Mouse (Mus musculus): ENCODE data around the gene Nrp1. TPM values are rescaled to one million over a fixed set of nuclear protein-coding genes. Genes with fewer than 3 reads are reported as not detected.

The Nrp1 gene
- total RNA-seq, 1 experiment, result 21.3 TPM

DNA sequence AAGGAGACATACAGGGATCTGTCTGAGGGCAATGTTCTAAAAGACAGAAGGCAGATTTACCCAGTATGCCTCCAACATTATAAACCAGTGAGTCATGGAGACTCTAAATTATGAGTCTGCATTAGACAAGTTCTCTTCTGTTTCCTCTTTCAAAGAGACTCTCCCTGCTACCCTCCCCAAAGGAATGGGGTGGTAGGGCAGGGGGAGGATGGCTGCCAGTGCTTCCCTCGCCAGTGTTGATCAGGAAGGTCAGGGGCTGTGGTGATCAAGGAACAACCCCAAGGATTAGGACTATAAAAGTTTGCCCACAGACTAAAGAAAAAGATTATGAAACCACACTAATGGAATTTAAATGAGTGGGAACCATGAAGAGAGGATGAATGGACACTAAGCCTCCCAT is 70.6 kb downstream of the Nrp1 start:
- DNase-seq (ENCODE audit: low read depth, low spot score), result no peak
- Histone ChIP-seq H3K27ac (ENCODE audit: insufficient read depth, low read depth, low read length, poor library complexity, severe bottlenecking) (no peak overlapping the region), H3K36me3 (ENCODE audit: control insufficient read depth, insufficient read depth, low read length, poor library complexity, severe bottlenecking) (no peaks in the 10 kb centered on the region), H3K4me3 (ENCODE audit: insufficient read depth in 1 of 2, low read depth in 1 of 2, low read length in 2 of 2, poor library complexity in 1 of 2, severe bottlenecking in 1 of 2) (no peak overlapping the region), H3K4me1 (ENCODE audit: control insufficient read depth in 2 of 2, insufficient read depth in 2 of 2, low read length in 2 of 2, poor library complexity in 1 of 2) (no peaks in the 10 kb centered on the region), H3K9me3 (ENCODE audit: control insufficient read depth, insufficient read depth, low read depth, low read length) (no peaks in the 10 kb centered on the region), H3K9ac (ENCODE audit: insufficient read depth, low read depth, low read length, poor library complexity, severe bottlenecking) (no peak overlapping the region)
- TF ChIP-seq ZC3H11A (IDR thresholded peaks at IDR 0.05; ENCODE audit: borderline replicate concordance, low read depth, low read length) (no peak), ZNF384 (IDR thresholded peaks at IDR 0.05; ENCODE audit: low read depth, low read length) (no peak), MAFK (IDR thresholded peaks at IDR 0.05; ENCODE audit: insufficient read depth, low read depth, low read length) (no peak), CHD2 (IDR thresholded peaks at IDR 0.05; ENCODE audit: low read depth, low read length) (no peak), HCFC1 (IDR thresholded peaks at IDR 0.05; ENCODE audit: borderline replicate concordance, insufficient read depth, low read length) (no peak)
- in situ Hi-C loops (cut with MboI; ENCODE audit: low sequenced_read_pairs in 2 of 2, unreplicated experiment in 2 of 2), result no loop called here

DNA sequence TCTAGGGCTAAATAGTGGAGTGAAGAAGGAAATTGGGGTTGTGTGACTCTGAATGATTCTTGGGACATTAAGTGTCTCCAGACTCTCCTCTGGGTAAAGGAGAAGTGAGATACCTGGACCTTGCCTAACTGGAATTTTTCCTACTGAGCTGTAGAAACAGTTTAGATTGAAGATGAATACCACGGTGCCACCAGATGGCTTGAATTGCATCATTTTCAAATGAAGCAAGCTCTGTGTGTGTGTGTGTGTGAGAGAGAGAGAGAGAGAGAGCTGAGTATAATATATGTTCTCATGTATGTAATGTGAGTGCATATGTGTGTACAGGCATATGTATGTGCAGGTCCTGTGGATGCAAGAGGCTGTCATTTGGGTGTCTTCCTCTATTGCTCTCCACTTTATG is 72.7 kb downstream of the Nrp1 start:
- no peaks in the 10 kb centered on the region for H3K36me3 ChIP-seq (ENCODE audit: control insufficient read depth, insufficient read depth, low read length, poor library complexity, severe bottlenecking)
- TF ChIP-seq MAFK (IDR thresholded peaks at IDR 0.05; ENCODE audit: insufficient read depth, low read depth, low read length) (no peak), CHD2 (IDR thresholded peaks at IDR 0.05; ENCODE audit: low read depth, low read length) (no peak), ZNF384 (IDR thresholded peaks at IDR 0.05; ENCODE audit: low read depth, low read length) (no peak), ZC3H11A (IDR thresholded peaks at IDR 0.05; ENCODE audit: borderline replicate concordance, low read depth, low read length) (no peak), HCFC1 (IDR thresholded peaks at IDR 0.05; ENCODE audit: borderline replicate concordance, insufficient read depth, low read length) (no peak)
- H3K4me1 ChIP-seq (ENCODE audit: control insufficient read depth in 2 of 2, insufficient read depth in 2 of 2, low read length in 2 of 2, poor library complexity in 1 of 2), result no peaks in the 10 kb centered on the region
- in situ Hi-C loops (cut with MboI; ENCODE audit: low sequenced_read_pairs in 2 of 2, unreplicated experiment in 2 of 2), result no loop called here
- no peak overlapping the region for H3K4me3 ChIP-seq (ENCODE audit: insufficient read depth in 1 of 2, low read depth in 1 of 2, low read length in 2 of 2, poor library complexity in 1 of 2, severe bottlenecking in 1 of 2)
- no peak overlapping the region for H3K9ac ChIP-seq (ENCODE audit: insufficient read depth, low read depth, low read length, poor library complexity, severe bottlenecking)
- H3K9me3 ChIP-seq (ENCODE audit: control insufficient read depth, insufficient read depth, low read depth, low read length), result no peaks in the 10 kb centered on the region
- H3K27ac ChIP-seq (ENCODE audit: insufficient read depth, low read depth, low read length, poor library complexity, severe bottlenecking), result no peak overlapping the region
- DNase-seq (ENCODE audit: low read depth, low spot score), result no peak

DNA sequence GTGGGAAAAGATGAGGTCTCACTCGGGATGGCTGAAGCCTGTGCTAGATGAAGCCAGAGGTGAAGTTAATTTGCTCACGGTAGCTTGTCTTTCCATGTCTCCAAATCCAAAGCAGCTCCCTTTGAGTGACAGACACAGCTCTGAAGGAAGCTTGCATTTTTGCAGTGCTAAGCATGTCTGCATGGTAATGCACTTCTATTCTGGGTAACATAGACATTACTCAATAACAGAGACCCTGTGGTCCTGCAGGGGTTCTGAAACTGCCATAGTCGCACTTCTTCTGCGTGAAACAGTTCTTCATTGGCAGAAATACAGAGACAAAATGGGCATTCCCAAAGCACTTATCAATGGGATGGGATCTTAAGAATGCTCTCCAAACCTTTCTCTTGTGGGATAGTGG is 77.3 kb downstream of the Nrp1 start:
- in situ Hi-C loops (cut with MboI; ENCODE audit: low sequenced_read_pairs in 2 of 2, unreplicated experiment in 2 of 2), result no loop called here
- Histone ChIP-seq H3K36me3 (ENCODE audit: control insufficient read depth, insufficient read depth, low read length, poor library complexity, severe bottlenecking) (no peaks in the 10 kb centered on the region), H3K9ac (ENCODE audit: insufficient read depth, low read depth, low read length, poor library complexity, severe bottlenecking) (no peak overlapping the region), H3K4me3 (ENCODE audit: insufficient read depth in 1 of 2, low read depth in 1 of 2, low read length in 2 of 2, poor library complexity in 1 of 2, severe bottlenecking in 1 of 2) (no peak overlapping the region), H3K4me1 (ENCODE audit: control insufficient read depth in 2 of 2, insufficient read depth in 2 of 2, low read length in 2 of 2, poor library complexity in 1 of 2) (no peaks in the 10 kb centered on the region), H3K9me3 (ENCODE audit: control insufficient read depth, insufficient read depth, low read depth, low read length) (no peaks in the 10 kb centered on the region), H3K27ac (ENCODE audit: insufficient read depth, low read depth, low read length, poor library complexity, severe bottlenecking) (no peak overlapping the region)
- TF ChIP-seq ZC3H11A (IDR thresholded peaks at IDR 0.05; ENCODE audit: borderline replicate concordance, low read depth, low read length), result no peak
- TF ChIP-seq MAFK (IDR thresholded peaks at IDR 0.05; ENCODE audit: insufficient read depth, low read depth, low read length), result no peak
- TF ChIP-seq HCFC1 (IDR thresholded peaks at IDR 0.05; ENCODE audit: borderline replicate concordance, insufficient read depth, low read length), result no peak
- TF ChIP-seq ZNF384 (IDR thresholded peaks at IDR 0.05; ENCODE audit: low read depth, low read length), result no peak
- no peak for TF ChIP-seq CHD2 (IDR thresholded peaks at IDR 0.05; ENCODE audit: low read depth, low read length)
- no peak for DNase-seq (ENCODE audit: low read depth, low spot score)

DNA sequence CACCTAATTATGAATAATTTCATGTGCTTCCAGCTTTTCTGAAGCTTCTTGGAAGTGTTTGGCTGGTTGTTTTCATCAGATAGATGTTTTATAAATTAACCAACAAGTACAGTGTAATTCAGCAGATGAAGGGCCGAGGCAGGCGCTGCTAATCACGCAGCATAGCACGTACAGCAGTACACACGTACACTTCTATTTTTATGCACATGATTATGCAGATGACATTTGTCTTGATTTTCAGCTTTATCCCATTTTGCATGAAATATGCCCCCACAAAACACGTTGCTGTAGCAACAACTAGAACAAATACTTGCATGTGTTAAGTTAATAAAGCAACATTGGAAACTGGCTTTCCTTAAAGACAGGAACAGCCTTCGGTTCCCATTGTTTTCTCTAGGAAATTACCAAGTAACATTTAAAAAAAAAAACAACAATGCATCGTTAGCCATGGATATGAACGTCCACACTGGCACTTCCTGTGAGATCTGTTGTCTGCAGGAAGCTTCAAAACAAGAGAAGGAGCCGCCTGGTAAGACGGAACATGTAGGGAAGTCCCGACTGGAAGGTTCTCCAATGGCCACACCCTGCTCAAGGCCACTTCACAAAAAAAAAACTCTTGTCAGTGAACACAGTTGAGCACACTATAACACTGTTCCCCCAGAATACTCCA is 78.9 kb downstream of the Nrp1 start:
- DNase-seq (ENCODE audit: low read depth, low spot score), result no peak
- no peak overlapping the region for H3K9ac ChIP-seq (ENCODE audit: insufficient read depth, low read depth, low read length, poor library complexity, severe bottlenecking)
- no peaks in the 10 kb centered on the region for H3K4me1 ChIP-seq (ENCODE audit: control insufficient read depth in 2 of 2, insufficient read depth in 2 of 2, low read length in 2 of 2, poor library complexity in 1 of 2)
- H3K27ac ChIP-seq (ENCODE audit: insufficient read depth, low read depth, low read length, poor library complexity, severe bottlenecking), result no peak overlapping the region
- TF ChIP-seq MAFK (IDR thresholded peaks at IDR 0.05; ENCODE audit: insufficient read depth, low read depth, low read length), result no peak
- no peak for TF ChIP-seq CHD2 (IDR thresholded peaks at IDR 0.05; ENCODE audit: low read depth, low read length)
- no peak for TF ChIP-seq ZC3H11A (IDR thresholded peaks at IDR 0.05; ENCODE audit: borderline replicate concordance, low read depth, low read length)
- no peak for TF ChIP-seq ZNF384 (IDR thresholded peaks at IDR 0.05; ENCODE audit: low read depth, low read length)
- no peak for TF ChIP-seq HCFC1 (IDR thresholded peaks at IDR 0.05; ENCODE audit: borderline replicate concordance, insufficient read depth, low read length)
- H3K9me3 ChIP-seq (ENCODE audit: control insufficient read depth, insufficient read depth, low read depth, low read length), result no peaks in the 10 kb centered on the region
- in situ Hi-C loops (cut with MboI; ENCODE audit: low sequenced_read_pairs in 2 of 2, unreplicated experiment in 2 of 2), result no loop called here
- H3K36me3 ChIP-seq (ENCODE audit: control insufficient read depth, insufficient read depth, low read length, poor library complexity, severe bottlenecking), result no peaks in the 10 kb centered on the region
- no peak overlapping the region for H3K4me3 ChIP-seq (ENCODE audit: insufficient read depth in 1 of 2, low read depth in 1 of 2, low read length in 2 of 2, poor library complexity in 1 of 2, severe bottlenecking in 1 of 2)
